Mouse (Mus musculus) liver, embryonic 12.5 days (tissue): ENCODE measurements around the gene Mrpl52. TPM values are rescaled to one million over a fixed set of nuclear protein-coding genes. Genes with fewer than 3 reads are reported as not detected.
A peak's percentile ranks its signal among the peaks of the same experiment; 100 is the strongest.

Experiments used
- ATAC-seq: fragments of 200-750 bp; cut with Nextera tagmentation; 2 replicates; pipeline ENCODE4 v1.8.0; 2017; ENCODE audit warnings: moderate number of reproducible peaks, mild to moderate bottlenecking, moderate library complexity
- H3K27ac ChIP-seq: fragments of 300-500 bp; sonication (generic); 2 replicates; pipeline ENCODE4 v1.5.1; 2016; ENCODE audit warnings: mild to moderate bottlenecking
- H3K27me3 ChIP-seq: fragments of 300-500 bp; sonication (generic); replicated peaks from 2 replicates; pipeline ENCODE4 v1.6.1; 2016; ENCODE audit warnings: mild to moderate bottlenecking, moderate library complexity
- H3K36me3 ChIP-seq: fragments of 300-500 bp; sonication (generic); 2 replicates; pipeline ENCODE4 v1.6.1; 2016; ENCODE audit warnings: mild to moderate bottlenecking, moderate library complexity
- H3K4me1 ChIP-seq: fragments of 300-500 bp; sonication (generic); 2 replicates; pipeline ENCODE4 v1.6.1; 2016
- H3K4me2 ChIP-seq: fragments of 300-500 bp; sonication (generic); 2 replicates; pipeline ENCODE4 v1.6.1; 2016; ENCODE audit warnings: mild to moderate bottlenecking, moderate library complexity
- H3K4me3 ChIP-seq: fragments of 300-500 bp; sonication (generic); 2 replicates; pipeline ENCODE4 v1.5.1; 2016; ENCODE audit warnings: mild to moderate bottlenecking, moderate library complexity
- H3K9ac ChIP-seq: fragments of 300-500 bp; sonication (generic); 2 replicates; pipeline ENCODE4 v1.6.1; 2016; ENCODE audit warnings: mild to moderate bottlenecking, moderate library complexity
- H3K9me3 ChIP-seq: fragments of 300-500 bp; sonication (generic); replicated peaks from 2 replicates; pipeline ENCODE4 v1.6.1; 2016; ENCODE audit warnings: mild to moderate bottlenecking, moderate library complexity
- WGBS: fragments of 180-500 bp; shearing (Covaris S2); methylation state at CpG from one replicate; pipeline ENCODE4 v1.1.7; 2016; ENCODE audit not compliant: insufficient replicate concordance; 5-methylcytosine and 5-hydroxymethylcytosine counted together
- polyA plus RNA-seq: library from polyadenylated mRNA; unstranded; fragments of >200 nt; fragmentation: Nextera tagmentation; extraction: Ambion mirVana; gene quantifications from 2 replicates; pipeline ENCODE4 v1.2.1, GENCODE M21; 2016

The Mrpl52 gene
- polyA plus RNA-seq, 1 experiment from 2014 or later = 282 TPM

GRCm38 (mm10) chr14:54462146-54462545 is 35.4 kb downstream of the Mrpl52 start:
- Histone ChIP-seq H3K4me3 (no peak overlapping the region), H3K9me3 (no peaks in the 10 kb centered on the region), H3K27ac (no peak overlapping the region), H3K4me2 (no peak overlapping the region), H3K27me3 (no peaks in the 10 kb centered on the region), H3K9ac (no peak overlapping the region), H3K4me1 (peaks cover 36% of the 10 kb centered on the region), H3K36me3 (peaks cover 17% of the 10 kb centered on the region)
- no peak for ATAC-seq
- WGBS = 68% methylated on average over 4 of the region's 4 CpGs

GRCm38 (mm10) chr14:54463108-54463958 is 36.6 kb downstream of the Mrpl52 start:
- Histone ChIP-seq H3K9ac (peak overlapping the region; percentile 92), H3K4me3 (peak overlapping the region; percentile 89), H3K27ac (peak overlapping the region; percentile 94), H3K27me3 (no peaks in the 10 kb centered on the region), H3K4me2 (peak overlapping the region; percentile 91), H3K36me3 (peaks cover 29% of the 10 kb centered on the region), H3K4me1 (peaks cover 36% of the 10 kb centered on the region), H3K9me3 (no peaks in the 10 kb centered on the region)
- WGBS = 8% methylated on average over 12 of the region's 12 CpGs
- ATAC-seq = peak; percentile 50

GRCm38 (mm10) chr14:54463959-54464292 is 37.2 kb downstream of the Mrpl52 start, which contains the start of gene Lrp10:
Gene Lrp10, plus strand, starts transcription at chr14:54464137.
- peaks cover 36% of the 10 kb centered on the region for H3K4me1 ChIP-seq

GRCm38 (mm10) chr14:54464293-54465005 is 37.7 kb downstream of the Mrpl52 start:
- H3K36me3 ChIP-seq = peaks cover 40% of the 10 kb centered on the region
- H3K9ac ChIP-seq = peak overlapping the region; percentile 92
- no peaks in the 10 kb centered on the region for H3K9me3 ChIP-seq
- H3K4me2 ChIP-seq = peak overlapping the region; percentile 91
- no peaks in the 10 kb centered on the region for H3K27me3 ChIP-seq
- H3K27ac ChIP-seq = peak overlapping the region; percentile 94
- peak overlapping the region; percentile 89 for H3K4me3 ChIP-seq
- H3K4me1 ChIP-seq = peaks cover 36% of the 10 kb centered on the region
- 1% methylated on average over 56 of the region's 57 CpGs for WGBS
- peak; percentile 73 for ATAC-seq

More at GRCm38 (mm10) chr14:54463959-54464292, 37.2 kb downstream of the Mrpl52 start, which contains the start of gene Lrp10:
- peak within 1 kb of the TSS; percentile 94 for H3K27ac ChIP-seq
- whole genome bisulfite sequencing = under 1% methylated on average over 35 of the region's 35 CpGs
- peaks cover 35% of the 10 kb centered on the region for H3K36me3 ChIP-seq
- no peaks in the 10 kb centered on the region for H3K9me3 ChIP-seq
- no peaks in the 10 kb centered on the region for H3K27me3 ChIP-seq
- peak within 1 kb of the TSS; percentile 89 for H3K4me3 ChIP-seq
- peak within 1 kb of the TSS; percentile 91 for H3K4me2 ChIP-seq
- H3K9ac ChIP-seq = peak within 1 kb of the TSS; percentile 92
- ATAC-seq = peak; percentile 88

GRCm38 (mm10) chr14:54471467-54471866 is 44.8 kb downstream of the Mrpl52 start:
- Histone ChIP-seq H3K27ac (no peak overlapping the region), H3K9me3 (no peaks in the 10 kb centered on the region), H3K4me3 (no peak overlapping the region), H3K9ac (no peak overlapping the region), H3K36me3 (peaks cover 45% of the 10 kb centered on the region), H3K4me1 (peaks cover 9% of the 10 kb centered on the region), H3K27me3 (peaks cover 19% of the 10 kb centered on the region), H3K4me2 (no peak overlapping the region)
- 73% methylated on average over 2 of the region's 2 CpGs for WGBS
- no peak for ATAC-seq

- peaks cover 33% of the 10 kb centered on the region for H3K36me3 ChIP-seq
- H3K9ac ChIP-seq = no peak overlapping the region
These were observed 46.0 kb downstream of the Mrpl52 start for GRCm38 (mm10) chr14:54472671-54473070.

GRCm38 (mm10) chr14:54474744-54475143 is 48.0 kb downstream of the Mrpl52 start:
- H3K27ac ChIP-seq = no peak overlapping the region
- no peaks in the 10 kb centered on the region for H3K9me3 ChIP-seq
- no peak for ATAC-seq
- H3K36me3 ChIP-seq = peaks cover 12% of the 10 kb centered on the region
- WGBS = 57% methylated on average over 5 of the region's 5 CpGs
- H3K4me1 ChIP-seq = peaks cover 12% of the 10 kb centered on the region
- no peak overlapping the region for H3K4me3 ChIP-seq
- H3K27me3 ChIP-seq = peaks cover 52% of the 10 kb centered on the region
- no peak overlapping the region for H3K9ac ChIP-seq
- H3K4me2 ChIP-seq = no peak overlapping the region

More at GRCm38 (mm10) chr14:54472671-54473070, 46.0 kb downstream of the Mrpl52 start:
- 70% methylated on average over 5 of the region's 5 CpGs for WGBS
- peaks cover 12% of the 10 kb centered on the region for H3K4me1 ChIP-seq
- no peak overlapping the region for H3K27ac ChIP-seq
- peaks cover 31% of the 10 kb centered on the region for H3K27me3 ChIP-seq
- no peak overlapping the region for H3K4me3 ChIP-seq
- no peak for ATAC-seq
- no peak overlapping the region for H3K4me2 ChIP-seq
- H3K9me3 ChIP-seq = no peaks in the 10 kb centered on the region

GRCm38 (mm10) chr14:54475941-54476844 is 49.5 kb downstream of the Mrpl52 start, which contains the start of gene Rem2:
Gene Rem2, plus strand, starts transcription at chr14:54476100.
- no peak within 1 kb of the TSS for H3K9ac ChIP-seq
- H3K4me3 ChIP-seq = peak within 1 kb of the TSS; percentile 31
- H3K36me3 ChIP-seq = peaks cover 2% of the 10 kb centered on the region; the same call in 1 of the 2 replicates
- no peaks in the 10 kb centered on the region for H3K9me3 ChIP-seq
- no peak within 1 kb of the TSS for H3K27ac ChIP-seq
- H3K4me2 ChIP-seq = peak within 1 kb of the TSS; percentile 63
- peak; percentile 49; the same call in 1 of the 2 replicates for ATAC-seq
- 5% methylated on average over 23 of the region's 23 CpGs for whole genome bisulfite sequencing
- peaks cover 67% of the 10 kb centered on the region for H3K27me3 ChIP-seq
- H3K4me1 ChIP-seq = peaks cover 12% of the 10 kb centered on the region

- Histone ChIP-seq H3K4me3 (no peak overlapping the region), H3K4me2 (no peak overlapping the region), H3K27ac (no peak overlapping the region), H3K27me3 (peaks cover 74% of the 10 kb centered on the region), H3K9me3 (no peaks in the 10 kb centered on the region), H3K36me3 (no peaks in the 10 kb centered on the region), H3K4me1 (peaks cover 12% of the 10 kb centered on the region), H3K9ac (no peak overlapping the region)
- WGBS = 60% methylated on average over 15 of the region's 15 CpGs
- no peak for ATAC-seq
These were observed 50.6 kb downstream of the Mrpl52 start for GRCm38 (mm10) chr14:54477172-54477909.
